In genomic region chr2:151977689-151978440, GRCm38 (mm10) we compare ENCODE assay signal across 8 mouse cellular contexts. TPM values are rescaled to one million over a fixed set of nuclear protein-coding genes. Genes with fewer than 3 reads are reported as not detected.
A peak's percentile ranks its signal among the peaks of the same experiment; 100 is the strongest.
DNase-seq lines count a peak whose midpoint lies in the region; ATAC-seq and TF ChIP-seq lines count a peak whose summit lies in the region.

No protein-coding gene starts in this region.

- 65% methylated on average over 4 of the region's 4 CpGs for WGBS in kidney, adult 2 months
- 71% methylated on average over 4 of the region's 4 CpGs for WGBS in liver, embryonic 16.5 days (ENCODE audit: insufficient replicate concordance)

- H3K27me3 ChIP-seq in kidney, adult 2 months (replicated peaks; ENCODE audit: control insufficient read depth, insufficient read depth, low read length) = no peaks in the 10 kb centered on the region
- H3K27me3 ChIP-seq in liver, embryonic 16.5 days (ENCODE audit: control insufficient read depth, insufficient read depth, low read depth, low read length) = peaks cover 16% of the 10 kb centered on the region

- H3K27ac ChIP-seq in kidney, adult 2 months (ENCODE audit: insufficient read depth, low read depth, low read length) = peak overlapping the region; percentile 5; the same call in 1 of the 2 replicates
- H3K27ac ChIP-seq in liver, embryonic 16.5 days (ENCODE audit: low read length) = peak overlapping the region; percentile 17; the same call in 1 of the 2 replicates

- peaks cover 29% of the 10 kb centered on the region for H3K4me1 ChIP-seq in kidney, adult 2 months (ENCODE audit: control insufficient read depth, insufficient read depth, low read length)
- peaks cover 56% of the 10 kb centered on the region for H3K4me1 ChIP-seq in liver, embryonic 16.5 days (ENCODE audit: control insufficient read depth, low read depth, low read length)

- DNase-seq in kidney, adult 2 months = peak; percentile 42
- no peak for DNase-seq in kidney, adult 18-20 months
- peak; percentile 70 for DNase-seq in ZHBTc4 (ENCODE audit: low read depth, low spot score)
- peak; percentile 74 to 85 for DNase-seq in gastrocnemius, adult 8-10 months (ENCODE audit: low spot score in 2 of 2)
- no peak for DNase-seq in thymus, postnatal 4 days
- no peak for DNase-seq in urinary bladder, postnatal 10 days (ENCODE audit: low spot score)
- DNase-seq in spleen, postnatal 10 days (ENCODE audit: low spot score in 2 of 2) = no peak

- H3K9ac ChIP-seq in liver, embryonic 16.5 days (ENCODE audit: low read depth, low read length) = no peak overlapping the region

- no peak for TF ChIP-seq POLR2A in kidney, adult 2 months (IDR thresholded peaks at IDR 0.05; ENCODE audit: low read depth, low read length)

- no peaks in the 10 kb centered on the region for H3K36me3 ChIP-seq in kidney, adult 2 months (ENCODE audit: control insufficient read depth, insufficient read depth, low read length)
- no peaks in the 10 kb centered on the region for H3K36me3 ChIP-seq in liver, embryonic 16.5 days (ENCODE audit: control insufficient read depth, insufficient read depth)

- no peak for TF ChIP-seq CTCF in kidney, adult 2 months (conservative IDR thresholded peaks at IDR 0.05; ENCODE audit: insufficient read depth, insufficient read length, low read depth, low read length)

- ATAC-seq in liver, embryonic 16.5 days (ENCODE audit: low read depth) = no peak

- H3K9me3 ChIP-seq in liver, embryonic 16.5 days (replicated peaks; ENCODE audit: control insufficient read depth, low read length) = no peaks in the 10 kb centered on the region

- H3K4me3 ChIP-seq in kidney, adult 2 months (ENCODE audit: insufficient read depth, low read depth, low read length) = no peak overlapping the region
- no peak overlapping the region for H3K4me3 ChIP-seq in liver, embryonic 16.5 days (ENCODE audit: low read depth, low read length)

- H3K4me2 ChIP-seq in liver, embryonic 16.5 days (ENCODE audit: low read depth, low read length) = no peak overlapping the region; the same call in 1 of the 2 replicates

RNA-seq across cellular contexts. Expression of gene Fam110a, which starts 2.2 kb away (rescaled TPM):
- polyA plus RNA-seq in kidney, adult 2 months (2012; rRNA removed) = 14.2 and 16.2 TPM in 2 replicates
- total RNA-seq in gastrocnemius, adult 8-10 months (2022) = 1 to 10 TPM; 1.3 to 1.5 (median 1.4) TPM
- 9.2 and 9.6 TPM in 2 replicates for polyA plus RNA-seq in liver, embryonic 16.5 days (2015; fragmentation: Nextera tagmentation; extraction: Ambion mirVana)

RNA-seq across cellular contexts. Expression of gene Slc52a3, which starts 18.4 kb away (rescaled TPM):
- polyA plus RNA-seq in kidney, adult 2 months (2012; rRNA removed) = 17.4 and 23.6 TPM in 2 replicates
- total RNA-seq in gastrocnemius, adult 8-10 months (2022) = under 1 TPM; 0.31 to 0.72 (median 0.57) TPM
- polyA plus RNA-seq in liver, embryonic 16.5 days (2015; fragmentation: Nextera tagmentation; extraction: Ambion mirVana) = 1.1 and 1.4 TPM in 2 replicates

Comparison
In these comparisons a context has a peak if more than half of its experiments do, and no peak if none do; other contexts are left out.
1. DNase-seq: peak in kidney, adult 2 months (single experiment), ZHBTc4 (single experiment) and gastrocnemius, adult 8-10 months (2 of 2); none in kidney, adult 18-20 months (single experiment), thymus, postnatal 4 days (single experiment), urinary bladder, postnatal 10 days (single experiment) and spleen, postnatal 10 days (0 of 2).